Mouse (Mus musculus) kidney, adult 18-20 months (tissue): ENCODE measurements around the gene Rbp1.

Source experiments
- DNase-seq: peaks from one replicate; pipeline ENCODE4 v3.0.0; 2021

Gene Rbp1

GRCm38 (mm10) chr9:98422656-98423055, at the start of gene Rbp1:
TSS of gene Rbp1 (plus strand) at chr9:98422961.
- DNase-seq = peak; percentile 18

- no peak for DNase-seq
Observed at GRCm38 (mm10) chr9:98373358-98373757, 49.4 kb upstream of the Rbp1 start.

- DNase-seq = no peak
Observed at GRCm38 (mm10) chr9:98374897-98375296, 47.9 kb upstream of the Rbp1 start.

GRCm38 (mm10) chr9:98375329-98376170, 47.2 kb upstream of the Rbp1 start:
- peak; percentile 22 for DNase-seq

- DNase-seq = no peak
Observed at GRCm38 (mm10) chr9:98379736-98380135, 43.0 kb upstream of the Rbp1 start.

- DNase-seq = no peak
Observed at GRCm38 (mm10) chr9:98380593-98380992, 42.2 kb upstream of the Rbp1 start.

GRCm38 (mm10) chr9:98387741-98388632, 34.8 kb upstream of the Rbp1 start:
- no peak for DNase-seq

- DNase-seq = no peak
Observed at GRCm38 (mm10) chr9:98388633-98388965, 34.2 kb upstream of the Rbp1 start.

GRCm38 (mm10) chr9:98393496-98393895, 29.3 kb upstream of the Rbp1 start:
- DNase-seq = no peak

GRCm38 (mm10) chr9:98397211-98397610, 25.6 kb upstream of the Rbp1 start:
- no peak for DNase-seq

- no peak for DNase-seq
Observed at GRCm38 (mm10) chr9:98397866-98398265, 24.9 kb upstream of the Rbp1 start.

- no peak for DNase-seq
Observed at GRCm38 (mm10) chr9:98400185-98400894, 22.4 kb upstream of the Rbp1 start.

- DNase-seq = no peak
Observed at GRCm38 (mm10) chr9:98401611-98402010, 21.1 kb upstream of the Rbp1 start.

GRCm38 (mm10) chr9:98407771-98408170, 15.0 kb upstream of the Rbp1 start:
- DNase-seq = no peak

- DNase-seq = peak; percentile 81
Observed at GRCm38 (mm10) chr9:98409137-98409536, 13.6 kb upstream of the Rbp1 start.

- no peak for DNase-seq
Observed at GRCm38 (mm10) chr9:98415427-98415826, 7.3 kb upstream of the Rbp1 start.

GRCm38 (mm10) chr9:98417919-98418318, 4.8 kb upstream of the Rbp1 start:
- DNase-seq = no peak

GRCm38 (mm10) chr9:98418346-98418745, 4.4 kb upstream of the Rbp1 start:
- DNase-seq = peak; percentile 15

GRCm38 (mm10) chr9:98420666-98421065, 2.1 kb upstream of the Rbp1 start:
- DNase-seq = no peak

GRCm38 (mm10) chr9:98421903-98422302, 858 bp upstream of the Rbp1 start:
- no peak for DNase-seq

GRCm38 (mm10) chr9:98423691-98424090, 930 bp downstream of the Rbp1 start:
- DNase-seq = no peak

- peak; percentile 12 for DNase-seq
Observed at GRCm38 (mm10) chr9:98424291-98424690, 1.5 kb downstream of the Rbp1 start.

GRCm38 (mm10) chr9:98424725-98425210, 2.0 kb downstream of the Rbp1 start:
- DNase-seq = peak; percentile 40
